Mouse (Mus musculus) midbrain, postnatal 0 days (tissue): Measurements from ENCODE around the gene Ifit1. TPM values are rescaled to one million over a fixed set of nuclear protein-coding genes. Genes with fewer than 3 reads are reported as not detected.
"Not testable (repeated sequence)": the region's sequence is repeated elsewhere in the genome, so short reads cannot be mapped to it uniquely, and the experiment has no call there.

Experiments used
- ATAC-seq: fragments of 200-750 bp; cut with Nextera tagmentation; 2 replicates; pipeline ENCODE4 v1.8.0; 2017; ENCODE audit warnings: moderate number of reproducible peaks, mild to moderate bottlenecking, moderate TSS enrichment, moderate library complexity; ENCODE audit not compliant: low FRiP score
- DNase-seq: peaks from one replicate; pipeline ENCODE4 v3.0.0-alpha.2; 2015; ENCODE audit warnings: low spot score
- H3K27ac ChIP-seq: fragments of 300-500 bp; sonication (generic); 2 replicates; pipeline ENCODE4 v1.5.1; 2014; ENCODE audit warnings: low read depth, mild to moderate bottlenecking, low read length, mixed read lengths
- H3K27me3 ChIP-seq: fragments of 300-500 bp; sonication (generic); 2 replicates; pipeline ENCODE4 v1.6.1; 2014; ENCODE audit warnings: low read length, control low read depth, mixed read lengths; ENCODE audit not compliant: insufficient read depth
- H3K36me3 ChIP-seq: fragments of 300-500 bp; sonication (generic); 2 replicates; pipeline ENCODE4 v1.6.1; 2014; ENCODE audit warnings: low read length, control low read depth, mixed read lengths; ENCODE audit not compliant: insufficient read depth
- H3K4me1 ChIP-seq: fragments of 300-500 bp; sonication (generic); 2 replicates; pipeline ENCODE4 v1.6.1; 2014; ENCODE audit warnings: mild to moderate bottlenecking, control low read depth, antibody characterized with exemption, low read length, mixed read lengths; ENCODE audit not compliant: insufficient read depth
- H3K4me2 ChIP-seq: fragments of 300-500 bp; sonication (generic); 2 replicates; pipeline ENCODE4 v1.6.1; 2014; ENCODE audit warnings: low read depth, mild to moderate bottlenecking, low read length, mixed read lengths; ENCODE audit not compliant: poor library complexity, severe bottlenecking
- H3K4me3 ChIP-seq: fragments of 300-500 bp; sonication (generic); 2 replicates; pipeline ENCODE4 v1.5.1; 2014; ENCODE audit warnings: low read depth, mild to moderate bottlenecking, low read length, moderate library complexity
- H3K9ac ChIP-seq: fragments of 300-500 bp; sonication (generic); replicated peaks from 2 replicates; pipeline ENCODE4 v1.6.1; 2014; ENCODE audit warnings: mild to moderate bottlenecking, low read length, moderate library complexity, mixed read lengths; ENCODE audit not compliant: poor library complexity, severe bottlenecking
- H3K9me3 ChIP-seq: fragments of 300-500 bp; sonication (generic); 2 replicates; pipeline ENCODE4 v1.6.1; 2016; ENCODE audit warnings: low read length, control low read depth
- CTCF ChIP-seq: IDR thresholded peaks from 2 replicates; pipeline ENCODE4 v1.5.1; 2016; ENCODE audit warnings: antibody characterized with exemption, mild to moderate bottlenecking
- WGBS: fragments of 180-500 bp; shearing (Covaris S2); extraction: QIAGEN DNeasy Blood & Tissue Kit; methylation state at CpG from one replicate; pipeline ENCODE4 v1.1.7; 2014; 5-methylcytosine and 5-hydroxymethylcytosine counted together
- polyA plus RNA-seq: library from polyadenylated mRNA; unstranded; fragments of >200 nt; fragmentation: Nextera tagmentation; extraction: Ambion mirVana; gene quantifications from 2 replicates; pipeline ENCODE4 v1.2.1, GENCODE M21; 2015
- total RNA-seq: library from RNA; depleted of rRNA; stranded (reverse); fragments of >200 nt; gene quantifications from 2 replicates; pipeline ENCODE4 v1.2.3, GENCODE M21; 2014

Ifit1 gene
- total and polyA plus RNA-seq, 2 experiments from 2014 or later, result 1.0 to 2.6 TPM

DNA sequence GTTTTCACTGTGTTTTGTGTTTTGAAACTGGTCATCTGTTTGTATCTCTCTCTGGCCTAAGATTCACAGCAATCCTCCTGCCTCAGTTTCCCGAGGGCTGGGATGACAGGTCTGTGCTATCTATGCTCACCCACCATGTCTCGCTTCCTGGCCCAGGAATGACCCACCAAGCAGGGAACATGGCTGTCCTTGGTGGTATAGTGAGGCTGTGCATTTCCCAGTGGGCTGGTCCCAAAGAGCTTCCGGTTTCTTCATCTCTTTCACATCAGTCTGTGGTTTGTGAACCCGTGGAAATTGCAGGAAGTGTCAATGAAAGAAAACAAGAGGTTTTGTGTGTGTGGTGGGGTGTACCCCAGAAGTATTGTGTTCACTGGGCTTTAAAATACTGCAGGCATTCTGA lies 16.0 kb upstream of the Ifit1 start:
- Histone ChIP-seq H3K27me3 (no peaks in the 10 kb centered on the region), H3K9me3 (no peaks in the 10 kb centered on the region), H3K9ac (no peak overlapping the region), H3K4me2 (no peak overlapping the region), H3K36me3 (no peaks in the 10 kb centered on the region), H3K4me3 (no peak overlapping the region), H3K27ac (no peak overlapping the region), H3K4me1 (no peaks in the 10 kb centered on the region)
- ATAC-seq (no peak), DNase-seq (no peak)
- no peak for TF ChIP-seq CTCF
- WGBS, result 86% methylated on average over 4 of the region's 4 CpGs

DNA sequence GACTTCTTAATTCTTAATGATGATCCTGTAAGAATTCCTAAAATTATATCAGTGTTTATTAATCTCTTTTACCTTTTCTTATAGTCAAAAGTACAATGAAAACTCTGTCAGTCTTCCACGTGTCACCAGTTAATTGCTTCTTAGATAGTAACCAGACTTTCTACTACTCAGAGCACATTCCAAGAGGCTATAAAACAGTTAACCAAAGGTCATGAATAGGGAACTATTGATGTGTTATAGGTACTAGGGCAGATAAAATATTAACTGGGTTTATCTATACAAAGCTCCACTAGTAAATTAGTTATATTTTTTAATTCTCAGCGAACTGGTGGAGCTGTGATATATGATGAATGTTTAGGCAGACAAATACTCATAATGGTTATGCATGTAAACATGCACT lies 13.2 kb upstream of the Ifit1 start:
- Histone ChIP-seq H3K9me3 (no peaks in the 10 kb centered on the region), H3K36me3 (no peaks in the 10 kb centered on the region), H3K9ac (no peak overlapping the region), H3K4me2 (no peak overlapping the region), H3K4me3 (no peak overlapping the region), H3K27ac (no peak overlapping the region), H3K27me3 (no peaks in the 10 kb centered on the region), H3K4me1 (no peaks in the 10 kb centered on the region)
- WGBS, result 83% methylated on average over 2 of the region's 2 CpGs
- DNase-seq, result no peak
- ATAC-seq, result no peak
- TF ChIP-seq CTCF, result no peak

DNA sequence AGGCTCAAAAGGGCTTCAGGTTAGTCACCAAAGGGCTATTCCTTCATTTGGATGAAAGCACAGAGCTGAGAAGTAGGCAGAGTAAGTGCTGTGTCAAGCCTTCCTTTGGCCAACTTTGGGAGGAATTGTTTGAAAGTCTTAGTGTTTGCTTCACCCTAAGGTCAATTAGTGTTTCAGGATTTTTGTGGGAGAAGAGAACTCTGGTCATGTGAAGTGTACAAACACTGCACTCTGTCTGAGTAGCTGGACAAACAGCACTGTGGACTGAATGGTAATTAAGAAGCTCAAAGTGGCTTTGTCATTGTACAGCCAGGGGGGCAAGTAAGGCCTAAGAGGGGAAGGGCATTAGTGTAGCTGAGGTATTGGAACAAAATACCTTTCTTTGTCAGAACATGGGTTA lies 9.2 kb upstream of the Ifit1 start:
- no peak for DNase-seq
- Histone ChIP-seq H3K4me3 (no peak overlapping the region), H3K4me2 (no peak overlapping the region), H3K9ac (no peak overlapping the region), H3K27me3 (no peaks in the 10 kb centered on the region), H3K9me3 (no peaks in the 10 kb centered on the region), H3K36me3 (no peaks in the 10 kb centered on the region), H3K27ac (no peak overlapping the region), H3K4me1 (no peaks in the 10 kb centered on the region)
- TF ChIP-seq CTCF, result no peak
- ATAC-seq, result no peak

DNA sequence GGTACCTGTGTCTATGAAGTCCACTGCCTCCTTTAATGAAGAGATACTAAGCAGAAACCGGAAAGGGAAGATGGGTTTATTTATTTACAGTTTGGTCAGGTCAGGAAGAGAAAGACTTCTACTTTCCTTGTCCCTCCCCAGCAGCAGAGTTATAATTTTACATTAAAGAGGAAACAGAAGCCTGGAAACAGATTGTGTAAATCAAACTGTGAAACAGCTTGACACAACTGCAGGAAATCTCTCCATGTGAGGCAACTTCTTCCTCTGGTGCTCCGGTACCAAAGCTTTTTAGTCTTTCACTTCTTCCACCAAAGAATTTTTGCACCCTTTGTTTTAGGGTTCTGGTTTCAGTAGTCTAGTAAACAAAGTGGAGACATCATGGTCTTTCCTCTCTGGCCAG lies 7.2 kb upstream of the Ifit1 start:
- no peak overlapping the region for H3K9ac ChIP-seq
- no peak overlapping the region for H3K27ac ChIP-seq
- H3K4me2 ChIP-seq, result no peak overlapping the region
- ATAC-seq, result no peak
- no peaks in the 10 kb centered on the region for H3K27me3 ChIP-seq
- 84% methylated on average over 2 of the region's 2 CpGs for WGBS
- no peak for DNase-seq
- no peaks in the 10 kb centered on the region for H3K36me3 ChIP-seq
- H3K4me1 ChIP-seq, result no peaks in the 10 kb centered on the region
- no peak overlapping the region for H3K4me3 ChIP-seq
- TF ChIP-seq CTCF, result no peak
- no peaks in the 10 kb centered on the region for H3K9me3 ChIP-seq

DNA sequence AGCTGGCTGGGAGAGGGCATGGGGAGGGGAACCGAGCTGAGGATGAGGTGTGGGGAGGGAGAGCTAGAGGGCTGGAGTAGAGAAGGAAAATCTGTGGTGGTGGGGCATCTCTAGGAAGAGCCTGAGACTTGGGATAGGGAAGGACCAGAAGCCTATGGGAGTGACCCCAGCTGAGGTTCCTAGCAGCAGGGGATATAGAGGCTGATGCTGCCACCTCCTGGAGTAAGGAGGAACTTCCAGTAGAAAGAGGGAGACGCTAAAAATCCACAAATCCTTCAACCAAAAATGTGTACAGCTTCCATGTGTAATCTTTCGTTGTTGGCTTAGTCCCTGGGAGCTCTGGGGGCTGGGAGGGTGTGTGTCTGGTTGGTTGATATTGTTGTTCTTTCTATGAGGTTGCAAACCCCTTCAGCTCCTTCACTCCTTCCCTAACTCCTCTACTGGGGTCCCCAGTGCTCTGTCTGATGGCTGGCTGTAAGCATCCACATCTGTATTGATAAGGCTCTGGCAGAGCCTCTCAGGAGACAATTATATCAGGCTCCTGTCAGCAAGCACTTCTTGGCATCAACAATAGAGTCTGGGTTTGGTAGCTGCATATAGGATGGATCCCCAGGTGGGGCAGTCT lies 3.6 kb upstream of the Ifit1 start:
- Histone ChIP-seq H3K4me2 (no peak overlapping the region), H3K4me3 (no peak overlapping the region), H3K36me3 (no peaks in the 10 kb centered on the region), H3K9ac (no peak overlapping the region), H3K9me3 (no peaks in the 10 kb centered on the region), H3K27me3 (no peaks in the 10 kb centered on the region), H3K4me1 (no peaks in the 10 kb centered on the region), H3K27ac (no peak overlapping the region)
- peak; percentile 42 for DNase-seq
- TF ChIP-seq CTCF, result peak; percentile 80
- ATAC-seq, result no peak
- WGBS, result 8% methylated on average over 3 of the region's 3 CpGs

DNA sequence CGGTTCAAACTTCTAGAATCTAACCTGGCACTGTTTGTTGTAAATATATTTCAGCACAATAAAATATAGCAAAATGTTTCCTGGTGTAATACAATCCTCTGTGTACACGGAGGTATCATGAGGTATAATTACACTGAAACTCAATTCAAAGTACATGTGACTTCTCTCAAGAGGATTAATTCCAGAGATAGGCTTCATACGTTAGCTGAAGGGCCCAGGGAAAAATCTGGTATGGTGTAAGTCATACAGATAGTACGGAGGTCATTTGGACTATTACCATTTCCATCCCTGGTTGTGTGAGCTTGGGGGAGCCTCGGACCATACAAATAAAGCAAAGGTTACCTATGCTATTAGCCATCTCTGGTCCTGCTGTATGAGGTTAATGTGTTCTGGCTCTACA lies 1.9 kb downstream of the Ifit1 start:
- DNase-seq, result no peak
- WGBS, result 86% methylated on average over 5 of the region's 5 CpGs
- ATAC-seq, result no peak
- H3K27me3 ChIP-seq, result no peaks in the 10 kb centered on the region
- H3K4me2 ChIP-seq, result no peak overlapping the region
- no peaks in the 10 kb centered on the region for H3K9me3 ChIP-seq
- H3K4me3 ChIP-seq, result no peak overlapping the region
- no peak overlapping the region for H3K27ac ChIP-seq
- no peaks in the 10 kb centered on the region for H3K4me1 ChIP-seq
- no peak overlapping the region for H3K9ac ChIP-seq
- no peak for TF ChIP-seq CTCF
- H3K36me3 ChIP-seq, result no peaks in the 10 kb centered on the region

DNA sequence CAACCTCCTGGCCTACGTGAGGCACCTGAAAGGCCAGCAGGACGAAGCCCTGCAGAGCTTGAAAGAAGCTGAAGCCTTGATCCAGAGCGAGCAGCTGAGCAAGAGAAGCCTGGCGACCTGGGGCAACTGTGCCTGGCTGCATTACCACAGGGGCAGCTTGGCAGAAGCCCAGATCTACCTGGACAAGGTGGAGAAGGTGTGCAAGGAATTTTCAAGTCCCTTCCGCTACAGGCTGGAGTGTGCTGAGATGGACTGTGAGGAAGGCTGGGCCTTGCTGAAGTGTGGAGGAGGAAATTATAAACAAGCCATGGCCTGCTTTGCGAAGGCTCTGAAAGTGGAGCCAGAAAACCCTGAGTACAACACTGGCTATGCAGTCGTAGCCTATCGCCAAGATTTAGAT lies 7.0 kb downstream of the Ifit1 start:
- not testable (repeated sequence) for H3K9me3 ChIP-seq, DNase-seq, H3K4me2 ChIP-seq, H3K27me3 ChIP-seq, H3K4me1 ChIP-seq, ATAC-seq, H3K4me3 ChIP-seq, H3K36me3 ChIP-seq, H3K27ac ChIP-seq, H3K9ac ChIP-seq
- 90% methylated on average over 7 of the region's 8 CpGs for WGBS
